Mouse (Mus musculus) brain, embryonic 14.5 days (tissue): ENCODE results near the gene Lrrn2. TPM values are rescaled to one million over a fixed set of nuclear protein-coding genes. Genes with fewer than 3 reads are reported as not detected.

Experiments
- DNase-seq: peaks from one replicate; pipeline ENCODE4 v3.0.0-alpha.2; 2011; ENCODE audit warnings: low read depth
- CTCF ChIP-seq: fragments of 200-500 bp; IDR thresholded peaks from 2 replicates; pipeline ENCODE4 v1.5.1; 2012; ENCODE audit warnings: inconsistent platforms, mild to moderate bottlenecking, moderate library complexity, borderline replicate concordance; ENCODE audit not compliant: insufficient read depth, insufficient read length; ENCODE audit errors: extremely low read depth
- POLR2A ChIP-seq: fragments of 200-500 bp; IDR thresholded peaks from 2 replicates; pipeline ENCODE4 v1.6.1; 2012; ENCODE audit warnings: mild to moderate bottlenecking, inconsistent platforms, borderline replicate concordance; ENCODE audit not compliant: poor library complexity, insufficient read depth, insufficient read length, severe bottlenecking; ENCODE audit errors: extremely low read depth
- polyA plus RNA-seq: library from polyadenylated mRNA; depleted of rRNA; stranded (reverse); fragments of >200 nt; gene quantifications from 2 replicates; pipeline ENCODE4 v1.2.3, GENCODE M21; 2012; rRNA removed

Lrrn2 gene
- 43.4 and 54.4 TPM in 2 replicates for polyA plus RNA-seq

DNA sequence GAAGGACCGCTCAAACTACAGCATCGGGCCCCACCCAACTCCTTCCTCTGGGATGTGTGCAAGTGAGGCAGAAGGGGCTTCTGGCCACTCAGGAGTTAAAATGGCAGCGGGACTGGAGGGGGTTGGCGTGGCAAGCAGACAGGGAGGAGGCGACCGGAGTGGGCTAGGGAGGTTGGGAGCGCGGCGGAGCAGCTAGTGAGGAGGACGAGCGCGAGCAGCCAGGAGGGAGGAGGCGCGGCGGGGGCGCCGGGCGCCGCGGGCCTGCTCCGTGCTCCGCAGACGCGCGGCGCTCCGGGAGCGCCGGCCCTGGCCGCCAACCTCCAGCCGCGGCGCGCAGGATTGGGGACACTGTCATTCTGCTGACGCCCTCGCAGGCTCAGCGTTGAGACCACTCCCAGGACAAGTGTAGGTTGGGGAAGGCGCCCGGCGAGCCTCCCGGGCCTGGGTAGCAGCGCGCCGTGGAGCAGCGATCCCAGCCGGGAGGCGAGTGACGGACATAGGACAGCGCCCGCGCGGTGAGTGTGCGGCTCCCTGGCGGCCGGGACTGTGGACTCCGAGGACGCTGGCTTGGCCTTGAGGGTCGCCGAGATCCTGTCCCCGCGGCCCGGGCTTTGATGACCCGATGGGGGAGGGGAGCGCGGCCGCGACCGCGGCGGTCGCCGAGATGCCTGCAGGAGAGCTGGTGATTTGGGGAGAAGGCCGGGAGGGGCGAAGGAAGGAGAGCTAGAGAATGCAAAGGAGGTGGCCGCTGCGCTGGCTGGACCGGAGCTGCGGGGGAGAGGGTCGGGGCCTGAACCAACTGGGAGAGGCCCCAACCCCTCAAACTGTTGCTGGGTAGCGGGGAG lies at the start of gene Lrrn2:
Gene Lrrn2 (plus strand): TSS at position 113 of the 845 bp plus-strand sequence.
- TF ChIP-seq CTCF = no peak
- peak; percentile 45; the same call in 1 of the 2 replicates for TF ChIP-seq POLR2A
- DNase-seq = peak; percentile 89

DNA sequence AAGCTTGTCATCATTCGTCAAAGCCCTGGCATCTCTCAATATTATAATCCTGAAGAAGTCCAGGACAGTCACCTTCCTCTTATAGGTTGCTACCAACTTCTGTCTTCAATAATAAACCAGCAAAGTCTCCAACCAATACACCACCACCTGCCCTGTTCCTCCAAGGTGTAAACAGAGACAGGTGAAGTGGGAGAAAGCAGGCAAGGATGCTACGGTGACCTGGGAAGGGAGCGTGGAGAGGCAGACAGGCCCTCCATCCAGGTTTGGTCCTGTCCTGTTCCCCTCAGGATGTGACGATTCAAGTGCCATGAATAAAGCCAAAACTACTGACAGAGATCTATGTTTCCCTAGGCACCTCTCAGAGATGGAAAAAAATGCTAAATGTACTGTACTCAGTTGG lies 48.1 kb upstream of the Lrrn2 start:
- TF ChIP-seq CTCF = no peak
- TF ChIP-seq POLR2A = no peak

DNA sequence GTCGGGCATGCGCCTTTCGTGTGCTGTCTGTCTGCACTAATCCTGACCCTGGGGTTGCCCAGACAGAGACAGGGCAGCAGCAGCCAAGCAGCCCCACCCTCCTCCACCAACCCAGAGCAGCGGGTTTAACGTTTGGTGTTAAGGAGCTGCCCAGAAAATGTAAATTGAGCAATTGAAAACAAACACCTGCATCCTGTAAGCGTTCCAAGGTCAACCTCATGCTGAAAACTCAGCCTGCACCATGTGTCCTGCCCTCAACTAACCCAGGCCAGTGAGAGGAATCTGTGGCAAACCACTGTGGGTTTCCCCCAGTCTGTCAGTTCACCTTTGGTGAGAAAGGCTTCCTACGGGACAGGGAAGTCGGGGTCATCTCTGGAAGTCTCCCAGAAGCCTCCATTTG lies 46.0 kb upstream of the Lrrn2 start:
- TF ChIP-seq CTCF (no peak), POLR2A (no peak)
- no peak for DNase-seq

More for the DNA sequence above, 48.1 kb upstream of the Lrrn2 start:
- no peak for DNase-seq

DNA sequence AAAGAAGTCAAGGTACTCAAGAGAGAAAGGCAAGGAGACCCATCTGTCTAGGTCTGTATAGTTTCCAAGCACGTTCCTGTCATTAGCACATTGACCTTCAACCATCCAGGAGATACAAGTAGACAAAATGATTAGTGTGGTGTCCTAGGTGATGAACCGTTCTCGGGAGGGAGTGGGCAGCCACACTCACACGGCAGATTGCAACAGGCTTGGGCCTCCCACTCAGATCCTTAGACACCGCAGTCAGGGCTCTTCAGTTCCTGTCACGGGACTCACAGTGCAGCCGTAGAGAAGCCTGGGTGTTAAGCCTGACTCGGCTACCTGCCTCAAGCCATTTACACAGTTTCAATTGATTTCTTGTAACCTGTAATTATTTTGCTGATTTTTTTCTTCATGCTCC lies 43.2 kb upstream of the Lrrn2 start:
- no peak for DNase-seq
- TF ChIP-seq CTCF (no peak), POLR2A (no peak)

DNA sequence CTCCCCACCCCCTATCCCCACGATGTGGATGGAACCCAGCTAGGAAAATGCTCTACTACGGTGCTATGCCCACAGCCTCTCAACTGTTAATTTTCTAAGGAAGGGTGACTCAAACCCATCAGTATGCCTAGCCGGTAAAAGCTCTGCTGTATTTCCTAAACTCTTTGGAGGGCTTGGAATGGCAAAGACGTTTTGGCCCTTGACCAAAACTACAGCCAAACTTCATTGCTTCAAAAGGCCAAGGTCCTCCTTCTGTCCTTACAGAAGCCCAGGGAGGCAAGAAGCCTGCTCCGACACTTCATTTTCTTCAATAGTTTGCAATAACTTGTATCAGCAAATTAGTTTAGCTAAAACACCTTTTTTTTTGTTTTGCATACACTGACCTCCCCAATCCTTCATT lies 42.4 kb upstream of the Lrrn2 start:
- TF ChIP-seq CTCF = no peak
- no peak for DNase-seq

DNA sequence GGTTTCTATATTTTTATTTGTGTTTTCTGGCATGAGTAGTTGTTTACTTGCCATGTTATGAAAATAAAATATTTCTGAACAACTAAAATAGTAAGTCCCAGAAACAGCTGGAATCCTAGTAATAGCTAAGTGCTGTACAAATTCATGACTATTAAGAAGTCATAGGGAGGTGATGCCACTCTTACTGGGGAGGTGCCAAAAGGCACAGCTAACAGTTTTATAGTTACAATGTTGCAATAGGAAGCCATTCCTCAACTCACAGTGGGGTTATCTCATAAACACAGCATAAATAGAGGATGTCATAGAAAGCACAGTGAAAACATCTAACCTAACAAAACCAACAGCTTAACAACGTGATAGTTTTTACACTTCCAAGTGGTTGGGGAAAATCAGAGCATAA lies 41.7 kb upstream of the Lrrn2 start:
- TF ChIP-seq CTCF = no peak
- TF ChIP-seq POLR2A = no peak
- DNase-seq = no peak

GRCm38 (mm10) chr1:132843612-132844011 lies 36.5 kb upstream of the Lrrn2 start:
- TF ChIP-seq POLR2A (no peak), CTCF (peak; percentile 23; the same call in 1 of the 2 replicates)
- no peak for DNase-seq

- DNase-seq = peak; percentile 80
- TF ChIP-seq POLR2A (no peak), CTCF (no peak)
These were observed 35.8 kb upstream of the Lrrn2 start for GRCm38 (mm10) chr1:132844088-132844804.

DNA sequence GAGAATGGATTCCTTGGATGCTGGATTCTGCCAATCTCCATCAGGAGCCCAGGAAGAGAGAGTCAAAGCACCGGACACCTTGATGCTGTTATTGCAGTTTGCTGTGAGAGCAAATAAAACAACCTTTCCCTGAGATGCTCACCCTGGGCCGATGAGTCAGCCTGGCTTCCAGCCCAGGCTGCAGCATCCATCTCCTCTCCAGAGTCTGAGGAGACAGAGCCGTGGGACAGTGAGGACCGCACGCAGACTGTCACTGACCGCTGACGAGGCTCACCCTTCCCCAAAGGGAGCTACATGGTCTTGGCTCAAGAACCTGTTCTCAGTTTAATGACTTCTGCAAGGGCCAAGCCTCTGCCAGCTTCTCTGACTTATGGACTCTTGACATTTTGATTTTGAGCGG lies 34.3 kb upstream of the Lrrn2 start:
- no peak for DNase-seq
- TF ChIP-seq POLR2A = no peak
- no peak for TF ChIP-seq CTCF

DNA sequence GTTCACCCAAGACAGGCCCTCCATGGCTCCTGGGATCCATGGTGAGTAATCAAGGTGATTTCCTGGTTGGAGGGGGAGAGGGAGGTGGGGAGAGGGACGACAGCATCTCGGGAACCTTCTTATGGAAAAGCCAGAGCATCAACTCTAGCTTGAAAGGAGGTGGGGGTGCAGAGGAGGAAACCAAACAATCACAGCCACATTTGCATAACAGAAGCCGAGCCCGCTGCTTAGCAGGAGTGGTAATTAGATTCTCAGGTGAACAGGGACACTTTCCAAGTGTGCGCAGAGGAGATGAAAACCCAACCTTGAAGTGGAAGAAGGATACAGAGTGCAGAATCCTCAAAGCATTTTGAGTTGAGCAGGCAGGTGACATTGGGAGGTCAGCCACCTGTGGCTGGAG lies 29.3 kb upstream of the Lrrn2 start:
- TF ChIP-seq POLR2A = no peak
- no peak for TF ChIP-seq CTCF
- peak; percentile 17 for DNase-seq

- TF ChIP-seq CTCF (no peak), POLR2A (no peak)
These were observed 28.8 kb upstream of the Lrrn2 start for GRCm38 (mm10) chr1:132851296-132851695.

More at GRCm38 (mm10) chr1:132851296-132851695, 28.8 kb upstream of the Lrrn2 start:
- peak; percentile 7 for DNase-seq
